ENCODE assay signal across 20 mouse cellular contexts in the genomic region with DNA sequence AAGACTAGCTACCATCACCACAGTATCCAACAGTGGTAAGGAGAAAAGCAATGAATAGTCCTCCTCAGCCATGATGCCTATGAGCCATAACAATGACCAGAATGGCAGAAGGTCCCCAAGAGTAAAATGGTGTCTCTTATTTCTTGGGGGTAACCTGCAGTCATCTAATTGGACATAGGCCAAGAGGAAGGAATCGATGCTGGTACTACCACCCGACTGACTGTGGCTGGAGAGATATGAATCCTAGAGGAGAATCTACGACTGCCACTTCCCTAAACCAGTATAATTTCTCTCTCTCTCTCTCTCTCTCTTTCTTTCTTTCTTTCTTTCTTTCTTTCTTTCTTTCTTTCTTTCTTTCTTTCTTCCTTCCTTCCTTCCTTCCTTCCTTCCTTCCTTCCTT. TPM values are rescaled to one million over a fixed set of nuclear protein-coding genes. Genes with fewer than 3 reads are reported as not detected.
DNase-seq lines count a peak whose midpoint lies in the region; ATAC-seq lines count a peak whose summit lies in the region.
"Had no signal": no experiment of that assay in that cellular context is flagged by ENCODE, and none has a peak within 500 bp of the region (broad histone marks: within the 10 kb centered on the region; RNA-seq: fewer than 3 reads in every experiment).

No protein-coding gene starts in this region.

- H3K4me1 ChIP-seq in midbrain, embryonic 11.5 days (ENCODE audit: control insufficient read depth, insufficient read depth, low read length): no peaks in the 10 kb centered on the region
- no peaks in the 10 kb centered on the region; the same call in 1 of the 2 replicates for H3K4me1 ChIP-seq in midbrain, embryonic 16.5 days (ENCODE audit: control insufficient read depth, insufficient read depth, low read length)
- H3K4me1 ChIP-seq: embryonic facial prominence, embryonic 10.5 days; embryonic facial prominence, embryonic 12.5 days; forebrain, embryonic 13.5 days; forebrain, embryonic 15.5 days had no signal

- no peak overlapping the region for H3K4me2 ChIP-seq in midbrain, embryonic 11.5 days
- no peak overlapping the region for H3K4me2 ChIP-seq in midbrain, embryonic 16.5 days (ENCODE audit: low read length)
- H3K4me2 ChIP-seq: embryonic facial prominence, embryonic 12.5 days; forebrain, embryonic 13.5 days; forebrain, embryonic 15.5 days had no signal

- H3K36me3 ChIP-seq in midbrain, embryonic 11.5 days (ENCODE audit: control insufficient read depth, insufficient read depth, low read length): peaks cover 4% of the 10 kb centered on the region; the same call in 1 of the 2 replicates
- H3K36me3 ChIP-seq in midbrain, embryonic 16.5 days (ENCODE audit: control insufficient read depth, insufficient read depth, low read length): peaks cover 4% of the 10 kb centered on the region; the same call in 1 of the 2 replicates

- H3K9me3 ChIP-seq in midbrain, embryonic 11.5 days (ENCODE audit: control insufficient read depth, low read length): no peaks in the 10 kb centered on the region
- no peaks in the 10 kb centered on the region for H3K9me3 ChIP-seq in midbrain, embryonic 16.5 days (replicated peaks; ENCODE audit: control insufficient read depth, low read length, poor library complexity, severe bottlenecking)
- H3K9me3 ChIP-seq: embryonic facial prominence, embryonic 10.5 days; embryonic facial prominence, embryonic 12.5 days; forebrain, embryonic 13.5 days; forebrain, embryonic 15.5 days had no signal

- H3K27me3 ChIP-seq in midbrain, embryonic 11.5 days (ENCODE audit: control insufficient read depth, insufficient read depth, low read length): no peaks in the 10 kb centered on the region
- H3K27me3 ChIP-seq in midbrain, embryonic 16.5 days (ENCODE audit: control insufficient read depth, insufficient read depth, low read depth, low read length): no peaks in the 10 kb centered on the region
- H3K27me3 ChIP-seq: embryonic facial prominence, embryonic 12.5 days; forebrain, embryonic 13.5 days; forebrain, embryonic 15.5 days had no signal

- WGBS in midbrain, embryonic 11.5 days: 100% methylated on average over 3 of the region's 3 CpGs
- WGBS in midbrain, embryonic 16.5 days: 95% methylated on average over 3 of the region's 3 CpGs

- no peak overlapping the region for H3K4me3 ChIP-seq in midbrain, embryonic 11.5 days (ENCODE audit: low read depth, low read length)
- no peak overlapping the region for H3K4me3 ChIP-seq in midbrain, embryonic 16.5 days (ENCODE audit: low read depth, low read length)
- H3K4me3 ChIP-seq: embryonic facial prominence, embryonic 10.5 days; embryonic facial prominence, embryonic 12.5 days; forebrain, embryonic 13.5 days; forebrain, embryonic 15.5 days had no signal

- no peak overlapping the region for H3K27ac ChIP-seq in midbrain, embryonic 11.5 days (ENCODE audit: low read depth, low read length)
- no peak overlapping the region for H3K27ac ChIP-seq in midbrain, embryonic 16.5 days (ENCODE audit: low read length)
- H3K27ac ChIP-seq: embryonic facial prominence, embryonic 10.5 days; embryonic facial prominence, embryonic 12.5 days; forebrain, embryonic 13.5 days; forebrain, embryonic 15.5 days had no signal

- DNase-seq in midbrain, embryonic 11.5 days (ENCODE audit: low spot score, missing footprints): peak; percentile 35
- peak; percentile 76 for DNase-seq in MEL-GATA-1-ER (ENCODE audit: extremely low read depth, low read depth)
- no peak for DNase-seq in kidney, postnatal 10 days
- no peak for DNase-seq in frontal cortex, adult 2 months (ENCODE audit: extremely low spot score in 1 of 2, low spot score in 1 of 2)
- DNase-seq: adrenal gland, adult 2 months; adrenal gland, postnatal 10 days; adrenal gland, postnatal 25 days; cerebellum, adult 11 months; cerebellum, adult 18-20 months; cerebellum, adult 8-10 months; cerebellum, adult 9-11 months; cerebellum, postnatal 14 days; cerebellum, postnatal 36 days; forebrain, postnatal 0 days had no signal

- no peak for ATAC-seq in midbrain, embryonic 11.5 days (ENCODE audit: low FRiP score)
- ATAC-seq in midbrain, embryonic 16.5 days: no peak
- 0 out of 2 replicates have a peak, but pooled peaks have one; percentile 5 for ATAC-seq in megakaryocyte progenitor cell, adult 5-6 weeks (replicated peaks; ENCODE audit: poor library complexity)
- ATAC-seq: forebrain, embryonic 13.5 days; forebrain, embryonic 15.5 days; forebrain, postnatal 0 days had no signal

- H3K9ac ChIP-seq in midbrain, embryonic 11.5 days (ENCODE audit: low read length): no peak overlapping the region
- H3K9ac ChIP-seq in midbrain, embryonic 16.5 days (ENCODE audit: low read depth, low read length): no peak overlapping the region
- H3K9ac ChIP-seq: embryonic facial prominence, embryonic 12.5 days; forebrain, embryonic 13.5 days; forebrain, embryonic 15.5 days; forebrain, postnatal 0 days had no signal

RNA-seq across cellular contexts. Expression of a gene that starts 8.8 kb away (rescaled TPM):
- polyA plus RNA-seq in midbrain, embryonic 11.5 days (2014; fragmentation: Nextera tagmentation; extraction: Ambion mirVana): 72.3 and 79.8 TPM in 2 replicates
- 182 and 184 TPM in 2 replicates for polyA plus RNA-seq in midbrain, embryonic 16.5 days (2015; fragmentation: Nextera tagmentation; extraction: Ambion mirVana)
- total RNA-seq in megakaryocyte progenitor cell, adult 5-6 weeks (2015): 63.4 and 63.5 TPM in 2 replicates
- 39.9 and 57.8 TPM in 2 replicates for total RNA-seq in megakaryocyte progenitor cell, adult 5-6 weeks (2017)
- 180 and 211 TPM in 2 replicates for polyA plus RNA-seq in frontal cortex, adult 2 months (2012; rRNA removed)

RNA-seq across cellular contexts. Expression of a gene that starts 14.2 kb away (rescaled TPM):
- polyA plus RNA-seq in midbrain, embryonic 11.5 days (2014; fragmentation: Nextera tagmentation; extraction: Ambion mirVana): 97.3 and 119 TPM in 2 replicates
- polyA plus RNA-seq in midbrain, embryonic 16.5 days (2015; fragmentation: Nextera tagmentation; extraction: Ambion mirVana): 85.6 and 90.5 TPM in 2 replicates
- total RNA-seq in megakaryocyte progenitor cell, adult 5-6 weeks (2015): 81.5 and 94.1 TPM in 2 replicates
- 88.4 and 137 TPM in 2 replicates for total RNA-seq in megakaryocyte progenitor cell, adult 5-6 weeks (2017)
- polyA plus RNA-seq in frontal cortex, adult 2 months (2012; rRNA removed): 105 and 114 TPM in 2 replicates

RNA-seq across cellular contexts. Expression of a gene that starts 39.3 kb away (rescaled TPM):
- 25.4 and 25.8 TPM in 2 replicates for polyA plus RNA-seq in midbrain, embryonic 11.5 days (2014; fragmentation: Nextera tagmentation; extraction: Ambion mirVana)
- polyA plus RNA-seq in midbrain, embryonic 16.5 days (2015; fragmentation: Nextera tagmentation; extraction: Ambion mirVana): 15.0 and 16.6 TPM in 2 replicates
- total RNA-seq in megakaryocyte progenitor cell, adult 5-6 weeks (2015): 23.4 and 29.8 TPM in 2 replicates
- 16.4 and 20.9 TPM in 2 replicates for total RNA-seq in megakaryocyte progenitor cell, adult 5-6 weeks (2017)
- polyA plus RNA-seq in frontal cortex, adult 2 months (2012; rRNA removed): 8.1 and 8.3 TPM in 2 replicates

RNA-seq across cellular contexts. Expression of a gene that starts 40.7 kb away (rescaled TPM):
- polyA plus RNA-seq in midbrain, embryonic 11.5 days (2014; fragmentation: Nextera tagmentation; extraction: Ambion mirVana): 90.3 and 97.4 TPM in 2 replicates
- 119 and 120 TPM in 2 replicates for polyA plus RNA-seq in midbrain, embryonic 16.5 days (2015; fragmentation: Nextera tagmentation; extraction: Ambion mirVana)
- 19.6 and 24.0 TPM in 2 replicates for total RNA-seq in megakaryocyte progenitor cell, adult 5-6 weeks (2015)
- total RNA-seq in megakaryocyte progenitor cell, adult 5-6 weeks (2017): 19.7 and 23.0 TPM in 2 replicates
- 46.1 and 53.5 TPM in 2 replicates for polyA plus RNA-seq in frontal cortex, adult 2 months (2012; rRNA removed)

RNA-seq across cellular contexts. Expression of a gene that starts 43.1 kb away (rescaled TPM):
- polyA plus RNA-seq in midbrain, embryonic 11.5 days (2014; fragmentation: Nextera tagmentation; extraction: Ambion mirVana): 55.4 and 63.4 TPM in 2 replicates
- polyA plus RNA-seq in midbrain, embryonic 16.5 days (2015; fragmentation: Nextera tagmentation; extraction: Ambion mirVana): 28.5 and 35.2 TPM in 2 replicates
- total RNA-seq in megakaryocyte progenitor cell, adult 5-6 weeks (2015): 123 and 138 TPM in 2 replicates
- total RNA-seq in megakaryocyte progenitor cell, adult 5-6 weeks (2017): 120 and 162 TPM in 2 replicates
- polyA plus RNA-seq in frontal cortex, adult 2 months (2012; rRNA removed): 55.1 and 61.7 TPM in 2 replicates

Comparison
In these comparisons a context has a peak if more than half of its experiments do, and no peak if none do; other contexts are left out.
1. DNase-seq: peak in midbrain, embryonic 11.5 days (single experiment) and MEL-GATA-1-ER (single experiment); none in kidney, postnatal 10 days (single experiment) and frontal cortex, adult 2 months (0 of 2).